Mouse (Mus musculus) v-Abl transformed pro-B cells (cell line): Measurements from ENCODE around the gene Dact3.

Experiments used
- in situ Hi-C, 2 experiments: fragments of 400-800 bp; cut with MboI; formaldehyde crosslinking; loops; one replicate each; pipeline ENCODE4 v1.15.1; 2025; ENCODE audit not compliant: unreplicated experiment in 2 of 2

The Dact3 gene

GRCm38 (mm10) chr7:16923283-16924036, 48.3 kb downstream of the Dact3 start:
- in situ Hi-C loops = loop anchor here (5.0 kb wide), 2 partner anchors 46 to 51 kb away; partner anchors contain the start of gene Dact3 (in 1 of the 2)

GRCm38 (mm10) chr7:16924037-16924834, 49.1 kb downstream of the Dact3 start, which contains the start of gene Calm3:
Gene Calm3, minus strand, starts transcription at chr7:16924114.
- in situ Hi-C loops = loop anchor here (5.0 kb wide), 2 partner anchors 47 to 52 kb away; partner anchors contain the start of gene Dact3 (in 1 of the 2)

GRCm38 (mm10) chr7:16928341-16928740, 53.2 kb downstream of the Dact3 start:
- in situ Hi-C loops = loop anchor here in 1 of 2 experiments (25.0 kb wide), 1 partner anchor 1959 kb away; no protein-coding TSS in a partner anchor

- in situ Hi-C loops = loop anchor here (5.0 to 25.0 kb wide), 4 partner anchors 64 to 1956 kb away; partner anchors contain the start of gene Ccdc8 (in 1 of the 2)
These were observed 55.7 kb downstream of the Dact3 start for GRCm38 (mm10) chr7:16930850-16931249.

GRCm38 (mm10) chr7:16931968-16932627, 57.0 kb downstream of the Dact3 start:
- in situ Hi-C loops = loop anchor here (5.0 to 25.0 kb wide), 4 partner anchors 63 to 1955 kb away; partner anchors contain the start of gene Ccdc8 (in 1 of the 2)

GRCm38 (mm10) chr7:16932704-16933577, 57.8 kb downstream of the Dact3 start:
- in situ Hi-C loops = loop anchor here (5.0 to 25.0 kb wide), 4 partner anchors 62 to 1954 kb away; partner anchors contain the start of gene Ccdc8 (in 1 of the 2)
